Mouse (Mus musculus): Measurements from ENCODE around the gene Bsn. TPM values are rescaled to one million over a fixed set of nuclear protein-coding genes. Genes with fewer than 3 reads are reported as not detected.
A peak's percentile ranks its signal among the peaks of the same experiment; 100 is the strongest.
"Not testable (repeated sequence)": the region's sequence is repeated elsewhere in the genome, so short reads cannot be mapped to it uniquely, and the experiment has no call there.

Bsn gene
- total RNA-seq, 2 experiments from 2014 or later, result 300 to 320 TPM

- no peak for TF ChIP-seq CTCF (IDR thresholded peaks at IDR 0.05)
- DNase-seq (ENCODE audit: extremely low spot score in 1 of 2, low spot score in 2 of 2), result no peak
- Histone ChIP-seq H3K27ac (no peak overlapping the region), H3K4me3 (no peak overlapping the region)
- intact Hi-C loops (cut with DNase I), result no loop called here
Observed at GRCm38 (mm10) chr9:108196920-108197677, 6.9 kb upstream of the Bsn start.

GRCm38 (mm10) chr9:108196222-108196621 lies 6.0 kb upstream of the Bsn start:
- intact Hi-C loops (cut with DNase I); H3K27ac ChIP-seq; H3K4me3 ChIP-seq; DNase-seq (ENCODE audit: extremely low spot score in 1 of 2, low spot score in 2 of 2): not testable (repeated sequence)
- peak; percentile 47 for TF ChIP-seq CTCF (IDR thresholded peaks at IDR 0.05)

GRCm38 (mm10) chr9:108189488-108189786 lies 747 bp downstream of the Bsn start:
- peak overlapping the region; percentile 97 for H3K27ac ChIP-seq
- intact Hi-C loops (cut with DNase I), result loop anchor here (2.0 kb wide), 1 partner anchor 53 kb away; no protein-coding TSS in a partner anchor
- H3K4me3 ChIP-seq, result peak overlapping the region; percentile 67
- TF ChIP-seq CTCF (IDR thresholded peaks at IDR 0.05), result no peak
- DNase-seq (ENCODE audit: extremely low spot score in 1 of 2, low spot score in 2 of 2), result no peak

GRCm38 (mm10) chr9:108189023-108189422 lies 1.2 kb downstream of the Bsn start:
- no peak for TF ChIP-seq CTCF (IDR thresholded peaks at IDR 0.05)
- Histone ChIP-seq H3K4me3 (peak overlapping the region; percentile 67), H3K27ac (peak overlapping the region; percentile 97)
- intact Hi-C loops (cut with DNase I), result loop anchor here (2.0 kb wide), 1 partner anchor 52 kb away; no protein-coding TSS in a partner anchor
- DNase-seq (ENCODE audit: extremely low spot score in 1 of 2, low spot score in 2 of 2), result no peak

- Histone ChIP-seq H3K4me3 (peak overlapping the region; percentile 67), H3K27ac (peak overlapping the region; percentile 97)
- no peak for DNase-seq (ENCODE audit: extremely low spot score in 1 of 2, low spot score in 2 of 2)
- intact Hi-C loops (cut with DNase I), result loop anchor here (2.0 kb wide), 1 partner anchor 52 kb away; no protein-coding TSS in a partner anchor
- TF ChIP-seq CTCF (IDR thresholded peaks at IDR 0.05), result no peak
Observed at GRCm38 (mm10) chr9:108188511-108188910, 1.7 kb downstream of the Bsn start.

GRCm38 (mm10) chr9:108187616-108188015 lies 2.6 kb downstream of the Bsn start:
- intact Hi-C loops (cut with DNase I), result loop anchor here (2.0 kb wide), 1 partner anchor 51 kb away; no protein-coding TSS in a partner anchor
- peak in 1 of 2 experiments; percentile 60 for DNase-seq (ENCODE audit: extremely low spot score in 1 of 2, low spot score in 2 of 2)
- TF ChIP-seq CTCF (IDR thresholded peaks at IDR 0.05), result no peak
- Histone ChIP-seq H3K4me3 (peak overlapping the region; percentile 67), H3K27ac (peak overlapping the region; percentile 97)

GRCm38 (mm10) chr9:108185786-108186185 lies 4.4 kb downstream of the Bsn start:
- no peak for TF ChIP-seq CTCF (IDR thresholded peaks at IDR 0.05)
- intact Hi-C loops (cut with DNase I), result no loop called here
- H3K4me3 ChIP-seq, result peak overlapping the region; percentile 11; the same call in 1 of the 2 replicates
- peak overlapping the region; percentile 97 for H3K27ac ChIP-seq
- no peak for DNase-seq (ENCODE audit: extremely low spot score in 1 of 2, low spot score in 2 of 2)

- H3K4me3 ChIP-seq, result peak overlapping the region; percentile 34
- TF ChIP-seq CTCF (IDR thresholded peaks at IDR 0.05), result no peak
- intact Hi-C loops (cut with DNase I), result no loop called here
- DNase-seq (ENCODE audit: extremely low spot score in 1 of 2, low spot score in 2 of 2), result no peak
- H3K27ac ChIP-seq, result peak overlapping the region; percentile 37; the same call in 1 of the 2 replicates
Observed at GRCm38 (mm10) chr9:108183531-108183994, 6.6 kb downstream of the Bsn start.

- TF ChIP-seq CTCF (IDR thresholded peaks at IDR 0.05), result no peak
- Histone ChIP-seq H3K27ac (0 out of 2 replicates have a peak overlapping the region, but pooled peaks have one; percentile 21), H3K4me3 (no peak overlapping the region)
- intact Hi-C loops (cut with DNase I), result no loop called here
- DNase-seq (ENCODE audit: extremely low spot score in 1 of 2, low spot score in 2 of 2), result no peak
Observed at GRCm38 (mm10) chr9:108182806-108183506, 7.2 kb downstream of the Bsn start.

- no peak for DNase-seq (ENCODE audit: extremely low spot score in 1 of 2, low spot score in 2 of 2)
- no peak for TF ChIP-seq CTCF (IDR thresholded peaks at IDR 0.05)
- Histone ChIP-seq H3K4me3 (no peak overlapping the region), H3K27ac (peak overlapping the region; percentile 44; the same call in 1 of the 2 replicates)
- intact Hi-C loops (cut with DNase I), result no loop called here
Observed at GRCm38 (mm10) chr9:108178391-108178790, 11.8 kb downstream of the Bsn start.

GRCm38 (mm10) chr9:108175116-108175838 lies 14.9 kb downstream of the Bsn start:
- TF ChIP-seq CTCF (IDR thresholded peaks at IDR 0.05), result no peak
- Histone ChIP-seq H3K4me3 (no peak overlapping the region), H3K27ac (peak overlapping the region; percentile 61)
- intact Hi-C loops (cut with DNase I), result no loop called here
- no peak for DNase-seq (ENCODE audit: extremely low spot score in 1 of 2, low spot score in 2 of 2)
